Mouse (Mus musculus) WW6 (cell line): ENCODE results near the gene Btbd6.

Experiments used
- DNase-seq: peaks from one replicate; pipeline ENCODE4 v3.0.0-alpha.2; 2013; ENCODE audit warnings: low read depth, low spot score

The Btbd6 gene

GRCm38 (mm10) chr12:112952926-112953565 lies 23.2 kb upstream of the Btbd6 start:
- DNase-seq: no peak

GRCm38 (mm10) chr12:112955800-112956199 lies 20.5 kb upstream of the Btbd6 start:
- DNase-seq: no peak

GRCm38 (mm10) chr12:112958303-112958702 lies 18.0 kb upstream of the Btbd6 start:
- no peak for DNase-seq

- no peak for DNase-seq
These were observed 16.9 kb upstream of the Btbd6 start for GRCm38 (mm10) chr12:112959421-112959820.

- no peak for DNase-seq
These were observed 14.9 kb upstream of the Btbd6 start for GRCm38 (mm10) chr12:112961428-112961827.

- DNase-seq: no peak
These were observed 14.4 kb upstream of the Btbd6 start for GRCm38 (mm10) chr12:112961872-112962271.

GRCm38 (mm10) chr12:112965783-112966182 lies 10.5 kb upstream of the Btbd6 start:
- DNase-seq: no peak

- no peak for DNase-seq
These were observed 7.3 kb upstream of the Btbd6 start for GRCm38 (mm10) chr12:112968943-112969342.

GRCm38 (mm10) chr12:112969616-112970015 lies 6.7 kb upstream of the Btbd6 start:
- DNase-seq: no peak

- DNase-seq: no peak
These were observed 1.5 kb upstream of the Btbd6 start for GRCm38 (mm10) chr12:112974736-112975135.

GRCm38 (mm10) chr12:112977156-112977555 lies 874 bp downstream of the Btbd6 start:
- no peak for DNase-seq

GRCm38 (mm10) chr12:112982031-112982430 lies 5.7 kb downstream of the Btbd6 start:
- no peak for DNase-seq

GRCm38 (mm10) chr12:112985346-112985745 lies 9.1 kb downstream of the Btbd6 start:
- DNase-seq: no peak

GRCm38 (mm10) chr12:112987877-112988276 lies 11.6 kb downstream of the Btbd6 start:
- no peak for DNase-seq

GRCm38 (mm10) chr12:112990706-112991405 lies 14.6 kb downstream of the Btbd6 start:
- DNase-seq: no peak

- DNase-seq: no peak
These were observed 15.2 kb downstream of the Btbd6 start for GRCm38 (mm10) chr12:112991444-112991843.

- no peak for DNase-seq
These were observed 17.9 kb downstream of the Btbd6 start for GRCm38 (mm10) chr12:112994153-112994552.

GRCm38 (mm10) chr12:112999569-113000293 lies 23.4 kb downstream of the Btbd6 start:
- DNase-seq: no peak

GRCm38 (mm10) chr12:113000294-113001132 lies 24.2 kb downstream of the Btbd6 start, which contains the start of gene Brf1:
Gene Brf1 (minus strand): TSS chr12:113000704.
- DNase-seq: peak; percentile 93

GRCm38 (mm10) chr12:113001133-113001474 lies 24.8 kb downstream of the Btbd6 start:
- DNase-seq: no peak

- no peak for DNase-seq
These were observed 26.4 kb downstream of the Btbd6 start for GRCm38 (mm10) chr12:113002667-113003066.

- DNase-seq: no peak
These were observed 27.7 kb downstream of the Btbd6 start for GRCm38 (mm10) chr12:113004011-113004410.
